Mouse (Mus musculus): ENCODE data around the gene Batf2.
A peak's percentile ranks its signal among the peaks of the same experiment; 100 is the strongest.
"Not testable (repeated sequence)": the region's sequence is repeated elsewhere in the genome, so short reads cannot be mapped to it uniquely, and the experiment has no call there.

The Batf2 gene

DNA sequence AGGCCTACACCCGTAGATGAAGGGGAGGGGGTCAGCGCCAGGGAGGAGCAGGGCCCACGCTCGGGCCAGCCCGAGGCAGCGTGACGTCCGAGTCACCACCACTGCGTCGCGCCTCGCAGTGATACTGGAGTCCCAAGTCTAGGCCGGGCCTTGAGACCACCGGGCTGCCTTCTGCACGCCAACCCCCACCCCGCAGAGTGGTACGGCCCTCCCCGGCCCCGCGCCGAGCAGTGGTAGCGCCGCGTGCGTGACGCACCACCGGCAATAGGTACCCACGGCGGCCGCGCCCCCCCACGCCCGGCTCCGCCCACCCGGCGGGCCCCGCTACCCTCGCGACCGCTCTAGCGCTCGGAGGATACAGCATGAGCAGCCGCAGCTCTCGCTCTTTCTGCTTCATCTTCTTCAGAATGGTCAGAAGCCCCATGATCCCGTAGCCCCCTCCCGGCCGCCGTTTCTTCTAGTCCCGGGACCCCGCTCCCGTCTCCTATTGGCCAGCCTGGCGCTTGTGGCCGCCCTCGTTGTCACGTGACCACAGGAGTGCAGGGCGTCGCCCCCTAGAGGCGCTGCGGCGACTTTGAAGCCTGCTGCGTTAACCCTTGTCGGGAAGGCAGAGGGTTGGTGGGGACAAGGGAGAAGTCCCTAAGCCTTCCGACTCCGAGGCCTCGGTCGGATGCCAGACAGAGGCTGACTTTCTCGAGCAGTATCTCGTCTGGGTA lies at the start of gene Batf2:
TSS of gene Batf2 (plus strand) at position 306 of the 716 bp plus-strand sequence.
- DNase-seq: peak; percentile 94

DNA sequence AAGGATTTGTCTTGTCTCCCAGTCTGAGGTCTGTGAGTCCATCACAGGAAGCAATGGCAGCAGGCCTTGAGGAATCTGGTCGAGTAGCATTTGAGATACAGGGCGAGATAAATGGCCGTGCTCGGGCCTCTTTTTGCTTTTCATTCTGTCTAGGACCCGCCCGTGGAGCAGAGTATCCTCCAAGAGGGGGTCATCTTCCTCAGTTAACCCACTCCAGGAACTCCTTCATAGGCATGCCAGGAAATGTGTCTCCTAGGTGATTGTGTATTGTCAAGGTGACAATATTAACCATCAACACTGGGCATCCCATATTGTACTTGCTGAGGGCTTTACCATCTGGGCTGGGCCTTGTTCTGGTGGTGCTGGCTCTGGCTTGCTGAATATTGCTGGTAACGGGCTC lies 46.7 kb upstream of the Batf2 start, which contains the start of gene AC131692.1:
TSS of gene AC131692.1 (plus strand) at position 301 of the 400 bp plus-strand sequence.
- DNase-seq: no peak

DNA sequence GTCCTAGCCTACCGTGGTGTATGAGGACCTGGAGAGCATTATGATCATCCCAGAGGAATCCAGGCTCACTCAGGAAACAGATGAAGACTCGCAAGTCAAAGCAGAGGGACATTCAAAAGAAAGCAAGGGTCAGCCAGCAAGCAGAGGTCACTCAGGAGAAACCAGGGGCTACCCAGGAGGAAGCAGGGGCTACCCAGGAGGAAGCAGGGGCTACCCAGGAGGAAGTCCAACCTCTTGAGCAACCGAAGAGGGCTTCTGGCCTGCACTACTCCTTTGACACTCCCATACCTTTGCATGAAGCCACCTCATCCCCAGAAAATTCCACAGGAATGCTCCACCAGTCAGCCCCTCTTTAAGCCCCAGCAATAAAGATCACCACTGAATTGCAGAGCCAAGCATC lies 42.9 kb upstream of the Batf2 start:
- no peak for DNase-seq

DNA sequence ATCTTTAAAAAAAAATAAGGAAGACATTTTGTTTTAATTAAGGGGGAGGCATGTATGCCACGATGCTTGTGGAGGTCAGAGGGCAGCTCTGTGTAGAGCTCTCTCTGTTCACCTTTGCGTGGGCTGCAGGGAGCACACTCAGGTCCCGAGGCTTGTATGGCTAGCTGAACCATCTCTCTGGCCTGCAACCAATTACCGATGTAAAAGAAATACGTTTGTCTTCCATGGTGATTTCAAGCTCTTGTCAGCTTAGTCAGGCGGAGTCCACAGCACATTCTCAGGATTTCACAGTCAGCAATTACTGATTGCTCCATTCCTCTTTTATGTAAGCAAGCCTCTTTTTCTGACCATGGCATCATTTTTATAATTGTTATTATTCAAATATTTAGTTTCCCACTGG lies 39.6 kb upstream of the Batf2 start:
- DNase-seq: no peak

DNA sequence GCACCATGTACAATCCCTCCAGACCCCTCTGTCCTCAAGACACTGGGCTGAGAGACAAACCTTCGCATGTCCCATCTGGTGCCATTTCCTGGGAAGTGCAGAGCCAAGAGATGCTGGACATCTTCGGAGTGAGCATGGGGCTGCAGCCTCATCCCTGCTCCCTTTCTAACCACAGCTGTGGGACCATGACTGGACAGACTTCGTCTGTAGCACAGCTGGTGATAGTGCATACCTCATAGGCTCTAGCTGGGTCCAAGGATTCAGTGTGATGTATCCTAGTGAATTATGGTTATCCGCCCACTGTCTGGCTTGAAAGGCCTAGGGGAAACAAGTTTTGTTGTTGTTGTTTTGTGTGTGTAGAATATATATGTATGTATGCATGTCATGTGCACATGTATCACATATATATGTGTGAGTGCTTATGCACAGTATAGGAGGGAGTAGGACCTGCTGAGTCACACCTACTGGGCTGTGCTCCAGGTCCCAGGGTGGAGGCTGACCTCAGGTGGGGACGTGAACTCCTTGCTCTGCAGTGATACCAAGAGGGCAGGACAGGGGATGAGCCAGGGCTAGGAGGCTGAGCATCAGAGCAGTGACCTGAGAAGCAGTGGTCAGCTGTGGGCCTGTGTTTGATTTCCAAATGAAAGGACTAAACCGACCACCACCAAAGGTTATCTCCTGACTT lies 38.5 kb upstream of the Batf2 start:
- no peak for DNase-seq

DNA sequence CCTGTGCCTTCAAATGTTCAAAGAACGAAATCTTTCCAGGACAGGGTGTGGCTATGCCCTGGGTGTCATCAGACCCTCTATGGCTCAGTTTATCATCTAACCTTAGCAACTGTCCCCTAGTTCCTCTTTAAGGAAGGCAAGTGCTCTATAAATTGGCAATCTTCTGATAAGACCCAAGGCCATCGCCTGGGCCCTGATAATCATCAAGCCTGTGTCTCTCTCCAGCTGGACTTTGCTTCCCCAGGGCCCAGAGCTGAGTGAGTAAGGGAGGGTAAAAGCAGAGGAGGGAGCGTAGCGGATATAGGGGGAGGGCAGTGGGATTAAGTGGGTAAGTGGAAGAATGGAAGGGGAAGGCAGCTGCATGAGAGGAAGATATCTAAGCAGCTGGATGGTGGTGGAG lies 36.3 kb upstream of the Batf2 start:
- DNase-seq: no peak

DNA sequence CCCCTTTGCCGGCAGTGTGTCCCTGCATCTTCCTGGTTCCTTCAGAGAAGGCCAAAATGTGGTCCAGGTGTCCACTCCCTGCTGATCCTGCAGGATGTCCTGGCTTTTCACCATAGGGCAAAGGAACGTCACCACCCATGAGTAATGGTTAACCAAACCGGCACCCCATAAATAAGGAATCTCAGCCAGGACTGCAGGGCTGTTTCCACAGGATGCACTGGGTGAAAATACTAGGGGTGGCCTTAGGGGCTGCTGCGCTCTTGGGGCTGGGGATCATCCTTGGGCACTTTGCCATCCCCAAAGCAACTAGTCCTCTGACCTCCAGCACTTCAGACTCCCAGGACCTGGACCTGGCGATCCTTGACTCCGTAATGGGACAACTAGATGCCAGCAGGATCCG lies 35.2 kb upstream of the Batf2 start, which contains the start of gene Naaladl1:
TSS of gene Naaladl1 (plus strand) at position 197 of the 400 bp plus-strand sequence.
- no peak for DNase-seq

DNA sequence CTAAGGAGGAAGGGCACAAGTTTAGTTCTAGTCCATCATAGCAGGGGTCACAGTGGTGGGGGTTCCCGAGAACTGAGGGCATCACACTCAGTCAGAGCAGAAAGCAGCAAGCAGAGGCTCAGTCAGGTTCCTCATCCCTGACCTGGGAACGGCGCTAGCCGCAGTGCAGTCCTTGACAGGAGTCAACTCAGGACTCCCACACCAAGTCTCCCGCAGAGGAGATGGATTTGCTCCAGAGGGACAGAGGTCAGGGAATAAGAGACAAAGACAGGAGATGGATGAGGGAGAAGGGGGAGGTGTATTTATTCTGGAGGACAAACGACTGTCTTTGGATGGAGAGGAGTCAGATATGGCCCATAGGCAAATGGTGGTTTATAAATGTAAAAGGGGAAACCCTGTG lies 27.7 kb upstream of the Batf2 start:
- no peak for DNase-seq

DNA sequence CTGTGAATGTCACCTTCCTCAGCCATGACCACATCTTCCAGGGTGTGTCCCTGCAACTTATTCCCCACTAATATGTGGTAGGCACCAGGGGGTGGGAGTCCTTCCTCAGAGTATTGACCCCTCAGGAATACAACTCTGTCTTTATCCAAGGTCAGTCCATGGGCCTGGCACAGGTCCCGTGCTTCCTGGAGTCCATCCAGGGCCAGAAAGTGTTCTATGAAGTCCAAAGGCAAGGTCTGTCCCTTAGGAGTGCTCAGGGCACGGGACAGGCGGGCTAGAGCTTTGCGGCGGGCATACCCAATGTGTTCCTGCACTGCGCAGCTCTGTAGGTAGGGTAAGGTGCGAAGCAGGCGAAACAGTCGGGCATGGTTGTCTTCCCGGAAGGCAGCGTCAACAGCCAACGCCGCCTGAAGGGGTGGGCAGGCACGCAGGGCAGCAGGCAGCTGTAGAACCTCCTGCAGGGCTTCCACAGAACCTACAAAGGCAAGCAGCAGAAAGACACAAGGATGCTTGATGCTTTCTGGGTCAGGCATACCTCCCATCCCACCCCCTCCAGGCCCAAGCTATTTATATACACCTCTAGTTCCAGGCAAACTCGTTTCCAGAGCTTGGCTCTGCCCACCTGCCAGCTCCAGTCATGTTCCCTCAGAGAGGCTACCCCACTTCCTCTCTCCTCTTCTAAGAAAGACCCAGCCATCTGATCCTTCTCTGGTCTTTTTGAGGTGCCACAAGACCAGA lies 24.5 kb upstream of the Batf2 start:
- peak; percentile 60 for DNase-seq

DNA sequence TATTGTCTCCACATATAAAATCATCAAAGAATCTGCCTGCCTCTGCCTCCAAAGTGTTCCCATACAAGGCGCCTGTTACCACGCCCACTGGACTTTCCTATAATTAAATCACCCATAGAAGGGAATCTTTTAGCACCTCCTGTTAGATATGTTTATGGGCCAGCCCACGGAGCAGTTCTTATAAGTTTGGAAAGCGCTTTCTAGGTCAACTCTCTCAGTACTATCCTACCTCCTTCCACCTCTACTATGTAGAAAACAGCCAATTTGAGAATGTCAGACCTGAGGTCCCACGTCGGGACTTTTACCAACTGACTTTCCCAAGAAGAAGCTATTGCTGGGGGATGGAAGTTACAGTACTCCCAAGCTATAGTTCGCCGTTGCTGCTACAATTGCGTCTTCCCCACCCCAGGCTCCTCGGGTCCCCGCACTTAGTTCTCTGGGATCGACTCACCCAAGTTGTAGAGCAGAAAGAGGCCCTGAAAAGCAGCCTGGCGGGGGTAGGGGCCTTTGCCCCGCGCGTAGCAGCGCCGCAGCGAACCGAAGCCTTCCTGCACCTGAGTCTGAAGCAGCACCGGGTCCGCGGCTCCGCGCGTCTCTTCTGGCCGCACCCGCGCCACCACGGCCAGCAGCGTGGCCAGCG lies 23.3 kb upstream of the Batf2 start:
- DNase-seq: peak; percentile 49

DNA sequence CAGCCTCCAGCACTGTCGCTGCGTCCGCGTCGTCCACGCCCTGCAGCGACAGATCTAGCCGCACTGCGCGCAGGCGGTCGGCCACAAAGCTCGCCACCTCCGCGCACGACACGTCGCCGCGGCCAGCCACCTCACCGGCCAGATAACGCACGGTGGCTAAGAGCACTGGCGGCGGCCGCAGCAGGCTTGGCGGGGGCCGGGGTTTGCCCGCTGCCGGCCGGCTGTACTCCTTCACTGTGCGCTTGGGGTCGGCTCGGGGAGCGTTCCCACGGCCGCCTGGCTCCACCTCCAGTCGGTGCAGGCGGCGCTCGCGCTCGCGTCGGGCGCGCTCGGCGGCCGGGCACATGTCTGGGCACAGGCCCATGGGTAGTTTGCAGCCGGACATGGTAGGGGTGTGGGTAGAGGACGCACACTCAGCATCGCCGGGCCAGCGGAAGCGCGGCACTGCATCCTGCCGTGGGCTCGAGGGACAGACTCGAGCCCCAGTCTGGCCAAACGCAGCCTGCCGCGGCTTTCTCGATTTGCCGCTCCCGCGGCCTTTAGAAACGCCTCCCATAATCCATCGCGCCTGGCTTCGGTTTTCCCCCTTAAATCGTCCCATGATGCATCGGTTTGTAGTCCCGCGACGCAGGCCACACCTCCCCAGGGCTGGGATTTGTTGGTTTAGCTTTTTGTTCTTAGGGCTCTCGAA lies 22.7 kb upstream of the Batf2 start, which contains the start of gene Sac3d1:
TSS of gene Sac3d1 (minus strand) at position 665 of the 691 bp plus-strand sequence.
- DNase-seq: peak; percentile 89

DNA sequence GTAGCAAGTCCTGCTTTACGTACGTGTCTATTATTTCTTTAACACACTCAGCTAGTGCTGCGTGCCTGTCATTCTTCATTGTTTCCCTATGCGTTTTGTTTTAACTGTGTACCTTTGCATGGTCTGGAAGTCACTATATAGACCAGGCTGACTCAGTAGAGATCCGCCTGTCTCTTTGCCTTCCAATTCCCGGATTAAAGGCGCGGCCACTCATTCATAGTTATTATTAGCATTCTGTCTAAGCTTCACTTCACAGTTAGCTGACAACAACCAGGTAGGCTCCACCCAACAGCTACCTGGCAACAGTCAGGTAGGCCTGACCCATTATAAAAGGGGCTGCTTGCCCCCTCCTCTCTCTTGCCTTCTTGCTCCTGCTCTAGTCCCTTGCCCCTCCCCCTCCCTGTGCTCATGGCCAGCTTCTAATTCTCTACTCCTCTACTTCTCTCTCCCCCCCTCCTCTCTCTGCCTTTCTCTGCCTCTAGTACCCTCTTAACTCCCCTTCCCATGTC lies 22.1 kb upstream of the Batf2 start:
- peak; percentile 62 for DNase-seq

DNA sequence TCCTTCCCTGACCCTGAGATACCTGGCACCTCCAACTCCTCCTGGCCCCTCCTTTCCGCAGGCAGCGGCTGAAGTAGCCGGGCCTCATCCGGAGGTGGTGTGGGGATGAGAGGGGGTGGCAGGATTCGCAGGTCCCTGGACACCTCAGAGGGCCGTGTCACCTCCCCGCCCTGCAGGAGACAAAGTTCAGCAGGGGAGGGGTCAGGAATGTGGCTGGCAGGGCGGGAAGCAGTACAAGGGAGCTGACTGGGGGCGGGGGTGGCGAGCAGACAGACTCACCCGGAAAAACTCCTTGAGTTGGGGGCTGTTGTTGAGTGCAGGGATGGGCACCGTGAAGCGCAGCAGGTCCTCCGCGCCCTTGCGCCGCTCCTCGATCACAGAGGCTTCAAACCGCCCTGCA lies 19.0 kb upstream of the Batf2 start:
- no peak for DNase-seq

DNA sequence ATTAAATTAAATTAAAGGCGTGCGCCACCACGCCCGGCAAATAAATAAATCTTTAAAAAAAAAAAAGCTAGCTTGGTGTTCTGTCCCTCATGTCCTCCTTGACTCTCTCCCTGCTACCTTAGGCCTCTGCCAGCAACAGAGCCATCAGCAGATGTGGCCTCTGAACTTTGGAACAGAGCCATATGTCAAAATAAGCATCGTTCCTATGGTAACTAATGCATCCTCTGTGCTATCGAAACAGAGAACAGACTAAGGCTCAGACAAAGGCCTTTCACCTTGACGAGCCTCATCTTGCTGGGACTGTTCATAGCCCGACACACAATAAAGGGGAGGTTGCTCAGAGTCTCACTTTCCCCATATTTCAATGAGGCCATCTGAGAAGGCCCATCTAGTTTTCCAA lies 17.5 kb upstream of the Batf2 start:
- no peak for DNase-seq

DNA sequence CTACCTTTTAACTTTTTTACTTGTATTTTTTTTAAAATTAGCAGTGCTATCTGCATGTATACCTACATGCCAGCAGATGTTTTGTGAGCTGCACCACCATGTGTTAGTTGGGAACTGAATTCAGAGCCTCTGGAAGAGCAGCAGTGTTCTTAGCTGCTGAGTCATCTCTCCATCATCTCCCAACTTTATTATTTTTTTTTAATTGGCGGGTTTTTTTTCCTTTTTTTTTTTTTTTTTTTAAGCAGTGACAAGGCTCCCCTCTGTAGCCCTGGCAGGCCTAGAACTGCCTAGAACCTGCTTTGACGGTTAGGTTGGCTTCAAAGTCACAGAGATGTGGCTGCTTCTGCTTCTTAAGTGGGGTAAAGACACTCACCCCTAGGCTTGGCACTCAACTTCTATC lies 15.9 kb upstream of the Batf2 start:
- no peak for DNase-seq

DNA sequence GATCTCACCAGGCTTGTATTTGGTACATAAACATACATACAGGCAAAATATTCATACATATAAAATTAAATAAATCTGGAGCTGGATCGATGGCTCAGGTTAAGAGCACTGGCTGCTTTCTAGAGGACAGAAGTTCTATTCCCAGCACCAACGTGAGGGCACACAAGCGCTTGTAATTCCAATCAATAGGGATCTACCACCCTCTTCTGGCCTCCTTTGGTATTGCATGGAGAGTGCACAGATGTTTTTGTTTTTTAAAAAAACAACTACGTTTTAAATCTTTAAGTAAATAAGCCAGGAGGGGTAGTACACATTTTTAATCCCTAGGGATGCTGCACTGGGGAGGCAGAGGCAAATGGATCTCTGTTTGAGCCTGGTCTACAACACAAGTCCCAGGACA lies 14.5 kb upstream of the Batf2 start:
- DNase-seq: peak; percentile 78

DNA sequence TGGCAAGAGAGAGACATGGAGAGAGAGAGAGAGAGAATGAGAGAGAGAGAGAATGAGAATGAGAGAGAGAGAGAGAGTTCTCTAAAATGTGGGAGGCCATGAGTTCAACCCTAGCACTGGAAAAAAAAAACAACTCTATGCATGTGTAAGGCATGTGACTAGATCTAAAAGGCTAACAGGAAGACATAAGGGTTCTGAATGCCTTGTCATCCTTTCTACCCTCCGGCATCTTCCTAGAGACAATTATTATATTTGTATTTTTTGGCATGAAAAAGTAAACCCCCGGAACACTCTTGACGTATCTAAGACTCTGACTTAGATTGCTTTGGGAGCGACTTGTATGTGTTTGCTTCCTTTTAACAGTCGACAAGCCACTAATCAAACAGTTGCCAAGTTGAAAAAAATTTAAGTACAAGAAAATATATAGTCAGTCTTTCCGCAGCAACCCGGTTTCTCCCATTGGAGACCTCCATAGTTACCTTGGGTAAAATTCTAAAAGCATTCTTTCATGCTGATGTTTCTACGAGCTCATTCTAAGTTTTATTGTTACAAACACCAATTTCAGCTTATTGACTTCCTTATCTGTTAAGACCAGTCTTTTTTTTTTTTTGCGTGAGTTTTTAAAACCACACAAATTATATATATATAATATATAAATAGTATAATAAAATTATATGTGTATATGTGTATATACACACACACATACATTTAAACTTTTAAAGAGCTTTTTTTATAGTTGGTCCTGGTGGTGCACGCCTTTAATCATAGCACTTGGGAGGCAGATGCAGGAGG lies 13.8 kb upstream of the Batf2 start:
- no peak for DNase-seq

DNA sequence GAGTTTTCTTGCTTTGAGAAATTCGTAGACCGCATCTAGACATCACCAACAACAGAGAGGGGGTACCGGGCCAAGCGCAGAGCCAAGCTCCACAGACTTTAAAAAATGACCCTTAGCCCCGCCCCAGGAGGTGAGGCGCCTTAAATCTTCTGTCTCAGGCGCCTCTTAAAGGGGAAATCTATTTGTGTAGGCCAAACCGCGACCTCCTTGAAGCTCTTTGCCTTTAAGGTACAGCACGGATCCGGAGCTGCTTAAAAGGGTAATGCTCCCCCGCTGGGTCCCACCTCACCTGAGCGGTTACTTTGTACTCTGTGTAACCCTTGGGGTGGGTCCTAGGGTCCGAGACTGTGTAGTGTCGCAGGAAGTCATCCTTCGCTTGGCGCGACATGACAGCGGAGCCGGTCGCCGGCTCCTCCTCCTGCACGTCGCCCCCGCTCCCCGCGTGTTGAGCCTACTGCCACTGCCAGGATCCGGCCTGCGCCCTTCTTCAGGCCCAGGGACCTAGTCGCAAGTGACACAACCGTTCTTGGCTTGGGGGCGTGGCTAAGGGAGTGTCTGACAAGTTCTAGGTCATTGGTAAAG lies 12.9 kb upstream of the Batf2 start, which contains the start of gene Snx15:
TSS of gene Snx15 (minus strand) at position 545 of the 582 bp plus-strand sequence.
- peak; percentile 98 for DNase-seq

DNA sequence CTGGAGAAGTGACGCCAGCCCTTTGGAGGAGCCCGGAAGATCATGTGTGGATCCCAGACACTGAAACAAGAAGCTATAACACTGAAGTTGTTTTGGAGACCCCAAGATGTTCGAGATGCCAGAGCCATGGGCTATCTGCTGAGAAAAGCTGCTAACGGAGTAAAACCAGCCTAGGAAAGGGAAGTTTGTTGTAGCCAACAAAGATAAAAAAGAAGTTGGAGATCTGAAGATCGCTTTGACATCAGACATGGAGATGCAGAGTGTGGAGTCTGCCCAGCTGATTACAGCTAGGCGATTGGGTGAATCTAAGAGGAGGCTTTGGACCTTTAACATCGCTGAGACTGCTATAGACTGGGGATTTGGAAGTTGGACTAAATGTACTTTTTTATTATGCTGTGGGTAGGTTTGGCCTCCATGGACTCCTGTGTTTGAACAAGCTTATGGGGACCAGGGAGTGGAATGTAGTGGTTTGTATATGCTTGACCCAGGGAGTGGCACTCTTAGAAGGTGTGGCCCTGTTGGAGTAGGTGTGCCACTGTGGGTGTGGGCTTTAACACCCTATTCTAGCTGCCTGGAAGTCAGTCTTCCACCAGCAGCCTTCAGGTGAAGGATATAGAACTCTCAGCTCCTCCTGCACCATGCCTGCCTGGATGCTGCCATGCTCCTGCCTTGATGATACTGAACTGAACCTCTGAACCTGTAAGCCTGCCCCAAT lies 10.2 kb upstream of the Batf2 start:
- DNase-seq: not testable (repeated sequence)

DNA sequence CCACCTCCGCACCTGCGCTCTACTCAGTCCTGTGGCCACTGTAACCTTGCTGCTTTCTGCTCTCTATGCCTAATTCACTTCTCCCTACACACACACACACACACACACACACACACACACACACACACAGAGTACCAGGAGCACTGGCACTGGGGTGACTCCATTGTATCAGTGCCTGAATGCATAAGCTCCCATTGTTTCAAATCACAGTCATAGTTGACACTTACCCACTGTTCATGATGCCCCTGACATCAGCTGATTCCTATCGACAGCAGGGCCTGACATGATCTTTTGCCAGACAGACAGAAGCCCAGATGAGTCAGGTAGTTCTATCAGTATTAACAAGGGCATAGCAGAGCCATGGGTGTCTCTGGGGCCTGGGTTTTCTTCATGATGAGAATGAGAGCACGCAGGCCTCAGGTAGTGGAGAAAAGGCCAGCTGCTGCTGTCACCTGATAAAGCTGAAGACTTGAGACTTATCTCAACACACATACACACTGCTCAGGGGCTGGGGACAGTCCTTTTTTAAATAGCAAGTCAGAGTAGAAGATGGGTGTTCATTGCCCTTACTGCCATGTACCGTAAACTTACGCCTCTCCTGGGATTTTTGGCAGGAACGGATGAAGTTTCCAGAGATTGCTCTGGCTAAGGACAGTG lies 8.5 kb upstream of the Batf2 start:
- no peak for DNase-seq

Measured in cerebellum, adult 9-10 months (tissue).